Mouse (Mus musculus) midbrain, postnatal 0 days (tissue): ENCODE measurements around the gene Arhgef25. TPM values are rescaled to one million over a fixed set of nuclear protein-coding genes. Genes with fewer than 3 reads are reported as not detected.
A peak's percentile ranks its signal among the peaks of the same experiment; 100 is the strongest.
"Not testable (repeated sequence)": the region's sequence is repeated elsewhere in the genome, so short reads cannot be mapped to it uniquely, and the experiment has no call there.

ENCODE experiments used
- ATAC-seq: fragments of 200-750 bp; cut with Nextera tagmentation; 2 replicates; pipeline ENCODE4 v1.8.0; 2017; ENCODE audit warnings: moderate number of reproducible peaks, mild to moderate bottlenecking, moderate TSS enrichment, moderate library complexity; ENCODE audit not compliant: low FRiP score
- DNase-seq: peaks from one replicate; pipeline ENCODE4 v3.0.0-alpha.2; 2015; ENCODE audit warnings: low spot score
- H3K27ac ChIP-seq: fragments of 300-500 bp; sonication (generic); 2 replicates; pipeline ENCODE4 v1.5.1; 2014; ENCODE audit warnings: low read depth, mild to moderate bottlenecking, low read length, mixed read lengths
- H3K27me3 ChIP-seq: fragments of 300-500 bp; sonication (generic); 2 replicates; pipeline ENCODE4 v1.6.1; 2014; ENCODE audit warnings: low read length, control low read depth, mixed read lengths; ENCODE audit not compliant: insufficient read depth
- H3K36me3 ChIP-seq: fragments of 300-500 bp; sonication (generic); 2 replicates; pipeline ENCODE4 v1.6.1; 2014; ENCODE audit warnings: low read length, control low read depth, mixed read lengths; ENCODE audit not compliant: insufficient read depth
- H3K4me1 ChIP-seq: fragments of 300-500 bp; sonication (generic); 2 replicates; pipeline ENCODE4 v1.6.1; 2014; ENCODE audit warnings: mild to moderate bottlenecking, control low read depth, antibody characterized with exemption, low read length, mixed read lengths; ENCODE audit not compliant: insufficient read depth
- H3K4me2 ChIP-seq: fragments of 300-500 bp; sonication (generic); 2 replicates; pipeline ENCODE4 v1.6.1; 2014; ENCODE audit warnings: low read depth, mild to moderate bottlenecking, low read length, mixed read lengths; ENCODE audit not compliant: poor library complexity, severe bottlenecking
- H3K4me3 ChIP-seq: fragments of 300-500 bp; sonication (generic); 2 replicates; pipeline ENCODE4 v1.5.1; 2014; ENCODE audit warnings: low read depth, mild to moderate bottlenecking, low read length, moderate library complexity
- H3K9ac ChIP-seq: fragments of 300-500 bp; sonication (generic); replicated peaks from 2 replicates; pipeline ENCODE4 v1.6.1; 2014; ENCODE audit warnings: mild to moderate bottlenecking, low read length, moderate library complexity, mixed read lengths; ENCODE audit not compliant: poor library complexity, severe bottlenecking
- H3K9me3 ChIP-seq: fragments of 300-500 bp; sonication (generic); 2 replicates; pipeline ENCODE4 v1.6.1; 2016; ENCODE audit warnings: low read length, control low read depth
- CTCF ChIP-seq: IDR thresholded peaks from 2 replicates; pipeline ENCODE4 v1.5.1; 2016; ENCODE audit warnings: antibody characterized with exemption, mild to moderate bottlenecking
- WGBS: fragments of 180-500 bp; shearing (Covaris S2); extraction: QIAGEN DNeasy Blood & Tissue Kit; methylation state at CpG from one replicate; pipeline ENCODE4 v1.1.7; 2014; 5-methylcytosine and 5-hydroxymethylcytosine counted together
- polyA plus RNA-seq: library from polyadenylated mRNA; unstranded; fragments of >200 nt; fragmentation: Nextera tagmentation; extraction: Ambion mirVana; gene quantifications from 2 replicates; pipeline ENCODE4 v1.2.1, GENCODE M21; 2015
- total RNA-seq: library from RNA; depleted of rRNA; stranded (reverse); fragments of >200 nt; gene quantifications from 2 replicates; pipeline ENCODE4 v1.2.3, GENCODE M21; 2014

The Arhgef25 gene
- total and polyA plus RNA-seq, 2 experiments from 2014 or later: 13.5 to 48.8 TPM

DNA sequence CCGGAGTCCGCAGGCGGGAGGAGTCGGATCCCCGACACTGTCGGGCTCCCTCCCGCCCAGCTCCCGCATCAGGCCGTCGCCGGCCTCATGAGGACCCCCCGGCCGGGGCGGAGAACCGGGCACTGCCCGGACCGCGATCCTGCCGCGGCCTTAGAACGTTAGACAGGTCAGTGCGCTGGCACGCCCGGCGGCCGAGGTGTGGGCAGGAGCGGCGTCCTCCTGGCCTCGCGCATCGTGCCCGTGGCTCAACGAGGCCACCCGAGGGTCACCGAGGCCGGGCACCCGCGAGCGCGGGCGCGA, 24.6 kb downstream of the Arhgef25 start:
- no peaks in the 10 kb centered on the region for H3K9me3 ChIP-seq
- H3K4me2 ChIP-seq: peak overlapping the region; percentile 77
- H3K4me1 ChIP-seq: peaks cover 8% of the 10 kb centered on the region; the same call in 1 of the 2 replicates
- DNase-seq: no peak
- ATAC-seq: peak; percentile 48
- 0 out of 2 replicates have a peak, but pooled peaks cover 5% of the 10 kb centered on the region for H3K36me3 ChIP-seq
- H3K27ac ChIP-seq: peak overlapping the region; percentile 95
- no peak for TF ChIP-seq CTCF
- H3K27me3 ChIP-seq: 0 out of 2 replicates have a peak, but pooled peaks cover 5% of the 10 kb centered on the region
- WGBS: 0% methylated on average over 23 of the region's 42 CpGs
- H3K4me3 ChIP-seq: peak overlapping the region; percentile 92
- H3K9ac ChIP-seq: peak overlapping the region; percentile 96

DNA sequence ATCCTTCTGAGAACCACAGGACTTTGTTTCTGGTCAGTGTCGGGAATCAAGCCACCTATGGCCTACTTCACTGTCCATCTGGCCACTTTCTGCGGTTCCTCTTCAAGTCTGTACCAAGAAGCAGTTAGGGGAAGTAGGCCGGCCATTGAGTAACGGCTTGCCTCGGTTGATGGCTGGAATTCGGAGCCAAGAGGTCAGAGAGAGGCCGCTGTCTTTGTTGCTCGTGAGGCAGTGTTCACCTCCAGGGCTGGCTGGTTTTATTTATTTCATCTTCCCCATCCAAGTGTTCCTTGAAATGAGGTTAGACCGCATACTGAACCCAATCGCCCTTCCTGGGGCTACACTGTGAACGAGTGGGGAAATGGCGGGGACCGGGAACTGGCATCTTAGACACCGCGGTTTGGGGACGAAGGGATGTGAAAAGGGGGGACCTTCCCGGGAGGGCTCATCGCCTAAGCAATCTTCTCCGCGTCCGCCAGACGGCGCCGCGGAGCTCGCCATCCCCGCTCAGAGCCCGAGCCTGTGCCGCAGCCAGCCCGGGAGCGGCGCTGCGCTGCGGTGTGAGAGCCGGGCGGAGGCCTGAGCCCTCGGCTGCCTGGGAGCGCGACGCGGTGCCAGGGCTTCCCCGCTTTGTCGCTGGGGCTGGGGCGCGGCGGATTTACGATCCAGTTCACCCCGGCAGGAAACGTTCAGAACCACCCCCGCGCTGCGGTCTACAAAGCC, 25.1 kb downstream of the Arhgef25 start, which contains the start of gene B4galnt1:
Gene B4galnt1 (plus strand): TSS at position 595 of the 723 bp plus-strand sequence.
- Histone ChIP-seq H3K4me2 (peak within 1 kb of the TSS; percentile 77), H3K36me3 (0 out of 2 replicates have a peak, but pooled peaks cover 5% of the 10 kb centered on the region), H3K27me3 (0 out of 2 replicates have a peak, but pooled peaks cover 3% of the 10 kb centered on the region), H3K4me3 (peak within 1 kb of the TSS; percentile 92), H3K9me3 (no peaks in the 10 kb centered on the region), H3K27ac (peak within 1 kb of the TSS; percentile 95), H3K4me1 (peaks cover 4% of the 10 kb centered on the region; the same call in 1 of the 2 replicates), H3K9ac (peak within 1 kb of the TSS; percentile 96)
- ATAC-seq (peak; percentile 85), DNase-seq (peak; percentile 90)
- 2% methylated on average over 52 of the region's 52 CpGs for WGBS
- peak; percentile 90 for TF ChIP-seq CTCF

DNA sequence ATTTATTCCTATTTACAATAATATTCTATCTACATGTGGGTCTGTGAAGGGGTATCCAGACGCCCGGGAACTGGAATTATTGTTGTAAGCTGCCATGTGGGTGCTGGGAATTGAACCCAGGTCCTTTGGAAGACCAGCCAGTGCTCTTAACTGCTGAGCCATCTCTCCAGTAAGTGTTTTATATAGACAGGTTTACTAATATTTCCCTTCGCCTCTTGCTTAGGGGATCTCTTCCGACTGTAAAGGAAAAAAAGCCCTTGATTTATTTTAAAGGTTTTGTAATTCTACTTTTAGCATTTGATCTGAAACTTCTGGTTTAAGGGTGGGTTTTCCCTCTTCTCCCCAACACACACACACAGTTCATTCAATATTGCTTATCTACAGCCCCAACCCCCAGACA, 25.7 kb downstream of the Arhgef25 start:
- H3K27me3 ChIP-seq: no peaks in the 10 kb centered on the region
- peak overlapping the region; percentile 77 for H3K4me2 ChIP-seq
- ATAC-seq (no peak), DNase-seq (no peak)
- H3K9ac ChIP-seq: 0 out of 2 replicates have a peak overlapping the region, but pooled peaks have one; percentile 96
- no peak for TF ChIP-seq CTCF
- H3K9me3 ChIP-seq: no peaks in the 10 kb centered on the region
- H3K4me1 ChIP-seq: peaks cover 4% of the 10 kb centered on the region; the same call in 1 of the 2 replicates
- H3K4me3 ChIP-seq: peak overlapping the region; percentile 92
- 92% methylated on average over 4 of the region's 4 CpGs for WGBS
- H3K36me3 ChIP-seq: 0 out of 2 replicates have a peak, but pooled peaks cover 5% of the 10 kb centered on the region
- peak overlapping the region; percentile 95 for H3K27ac ChIP-seq

DNA sequence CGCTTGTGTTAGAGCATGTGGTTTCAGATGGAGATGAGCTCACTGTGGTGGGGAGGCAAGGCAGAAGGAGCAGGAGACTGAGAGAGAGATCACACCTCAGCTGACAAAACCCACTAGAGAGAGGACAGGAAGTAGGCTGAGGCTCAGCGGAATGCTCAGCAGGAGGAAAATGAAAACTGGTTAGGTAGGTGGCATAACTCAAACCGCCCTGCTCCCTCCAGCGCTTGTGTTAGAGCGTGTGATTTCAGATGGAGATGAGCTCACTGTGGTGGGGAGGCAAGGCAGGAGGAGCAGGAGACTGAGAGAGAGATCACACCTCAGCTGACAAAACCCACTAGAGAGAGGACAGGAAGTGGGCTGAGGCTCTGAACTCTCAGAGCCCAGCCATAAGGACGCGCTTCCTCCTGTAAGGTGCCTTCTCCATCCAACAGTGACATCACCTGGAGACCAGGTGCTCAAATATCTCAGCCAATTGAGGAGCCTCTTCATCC, 27.1 kb downstream of the Arhgef25 start:
- H3K4me2 ChIP-seq, H3K27ac ChIP-seq, H3K9ac ChIP-seq, H3K4me3 ChIP-seq, H3K4me1 ChIP-seq, ATAC-seq, DNase-seq, H3K27me3 ChIP-seq, H3K9me3 ChIP-seq, H3K36me3 ChIP-seq: not testable (repeated sequence)
- 58% methylated on average over 7 of the region's 7 CpGs for WGBS

DNA sequence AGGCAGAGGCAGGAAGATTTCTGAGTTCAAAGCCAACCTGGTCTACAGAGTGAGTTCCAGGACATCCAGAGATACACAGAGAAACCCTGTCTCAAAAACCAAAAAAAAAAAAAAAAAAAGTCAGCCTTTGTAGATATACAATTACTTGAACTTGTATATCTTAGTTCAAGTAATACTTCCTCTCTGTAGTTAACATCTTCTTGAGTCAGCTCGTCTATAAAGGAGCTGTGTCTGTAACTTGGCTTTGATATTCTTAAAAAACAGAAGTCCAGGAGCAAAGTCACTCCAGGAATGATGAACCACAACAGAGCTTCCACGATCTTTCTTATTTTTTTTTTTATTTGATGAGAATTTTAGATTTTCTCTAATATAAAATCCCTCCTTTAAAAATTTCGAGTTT, 29.2 kb downstream of the Arhgef25 start:
- Histone ChIP-seq H3K36me3 (no peaks in the 10 kb centered on the region), H3K9me3 (no peaks in the 10 kb centered on the region), H3K27ac (no peak overlapping the region), H3K4me3 (no peak overlapping the region), H3K4me1 (no peaks in the 10 kb centered on the region), H3K4me2 (no peak overlapping the region), H3K9ac (no peak overlapping the region), H3K27me3 (no peaks in the 10 kb centered on the region)
- ATAC-seq: no peak
- 68% methylated on average over 3 of the region's 3 CpGs for WGBS
- no peak for DNase-seq
- no peak for TF ChIP-seq CTCF

DNA sequence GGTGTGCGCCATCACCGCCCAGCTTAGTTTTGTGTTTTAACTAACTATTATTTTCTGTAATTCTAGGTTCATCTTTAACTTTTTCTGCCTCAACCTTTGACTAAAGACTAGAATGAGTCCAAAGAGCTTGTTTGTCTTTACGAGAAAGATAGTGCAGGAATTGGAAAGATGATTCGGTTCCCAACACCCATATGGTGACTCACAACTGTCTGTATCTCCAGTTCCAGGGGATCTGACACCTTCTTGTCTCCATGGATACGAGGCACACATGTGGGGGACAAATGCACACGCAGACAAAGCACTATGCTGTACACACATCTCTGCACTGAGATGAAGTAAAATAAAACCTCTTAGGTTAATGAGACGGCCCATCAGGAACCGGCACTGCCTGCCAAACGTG, 29.8 kb downstream of the Arhgef25 start:
- no peaks in the 10 kb centered on the region for H3K4me1 ChIP-seq
- ATAC-seq (no peak), DNase-seq (no peak)
- no peaks in the 10 kb centered on the region for H3K9me3 ChIP-seq
- H3K4me3 ChIP-seq: no peak overlapping the region
- H3K27ac ChIP-seq: no peak overlapping the region
- no peaks in the 10 kb centered on the region for H3K27me3 ChIP-seq
- no peaks in the 10 kb centered on the region for H3K36me3 ChIP-seq
- H3K9ac ChIP-seq: no peak overlapping the region
- no peak for TF ChIP-seq CTCF
- H3K4me2 ChIP-seq: no peak overlapping the region
- WGBS: 83% methylated on average over 9 of the region's 9 CpGs
